Mouse (Mus musculus) neural tube, embryonic 10.5 days (tissue): ENCODE data around the gene Cd59a.
"Not testable (repeated sequence)": the region's sequence is repeated elsewhere in the genome, so short reads cannot be mapped to it uniquely, and the experiment has no call there.

ENCODE experiments used
- DNase-seq: peaks from one replicate; pipeline ENCODE4 v3.0.0-alpha.2; 2017; ENCODE audit warnings: low spot score; ENCODE audit errors: extremely low spot score

Cd59a gene

GRCm38 (mm10) chr2:104095741-104096213, at the start of gene Cd59a:
Cd59a (plus strand) TSS chr2:104095801.
- DNase-seq, result peak; percentile 75

GRCm38 (mm10) chr2:104058381-104058780, 37.2 kb upstream of the Cd59a start:
- DNase-seq, result no peak

GRCm38 (mm10) chr2:104058954-104059353, 36.6 kb upstream of the Cd59a start:
- no peak for DNase-seq

GRCm38 (mm10) chr2:104059786-104060185, 35.8 kb upstream of the Cd59a start:
- DNase-seq, result no peak

GRCm38 (mm10) chr2:104060996-104061395, 34.6 kb upstream of the Cd59a start:
- no peak for DNase-seq

- no peak for DNase-seq
These were observed 32.9 kb upstream of the Cd59a start for GRCm38 (mm10) chr2:104062665-104063064.

- no peak for DNase-seq
These were observed 31.4 kb upstream of the Cd59a start for GRCm38 (mm10) chr2:104064152-104064551.

GRCm38 (mm10) chr2:104065526-104065925, 30.1 kb upstream of the Cd59a start, which contains the start of gene Gm10912:
Gm10912 (plus strand) TSS chr2:104065826.
- DNase-seq, result not testable (repeated sequence)

GRCm38 (mm10) chr2:104068450-104068849, 27.2 kb upstream of the Cd59a start, which contains the start of gene Gm10799:
Gm10799 (minus strand) TSS chr2:104068550.
- not testable (repeated sequence) for DNase-seq

- DNase-seq, result peak; percentile 60
These were observed 25.9 kb upstream of the Cd59a start, which contains the start of gene Cd59b for GRCm38 (mm10) chr2:104069704-104070185. Cd59b (plus strand) TSS chr2:104069849.

- not testable (repeated sequence) for DNase-seq
These were observed 17.3 kb upstream of the Cd59a start for GRCm38 (mm10) chr2:104078285-104078684.

GRCm38 (mm10) chr2:104081436-104082050, 14.1 kb upstream of the Cd59a start:
- DNase-seq, result not testable (repeated sequence)

- DNase-seq, result no peak
These were observed 13.1 kb upstream of the Cd59a start for GRCm38 (mm10) chr2:104082474-104082873.

- not testable (repeated sequence) for DNase-seq
These were observed 11.6 kb upstream of the Cd59a start for GRCm38 (mm10) chr2:104084027-104084426.

- DNase-seq, result not testable (repeated sequence)
These were observed 8.0 kb upstream of the Cd59a start for GRCm38 (mm10) chr2:104087562-104087961.

- no peak for DNase-seq
These were observed 2.3 kb upstream of the Cd59a start for GRCm38 (mm10) chr2:104093305-104093704.

- no peak for DNase-seq
These were observed 655 bp downstream of the Cd59a start for GRCm38 (mm10) chr2:104096256-104096655.

- DNase-seq, result not testable (repeated sequence)
These were observed 1.2 kb downstream of the Cd59a start for GRCm38 (mm10) chr2:104096796-104097195.

GRCm38 (mm10) chr2:104097396-104097795, 1.8 kb downstream of the Cd59a start:
- DNase-seq, result not testable (repeated sequence)

- DNase-seq, result no peak
These were observed 3.1 kb downstream of the Cd59a start for GRCm38 (mm10) chr2:104098529-104099230.

- no peak for DNase-seq
These were observed 3.6 kb downstream of the Cd59a start for GRCm38 (mm10) chr2:104099231-104099585.

- no peak for DNase-seq
These were observed 4.3 kb downstream of the Cd59a start for GRCm38 (mm10) chr2:104099946-104100345.
